Mouse (Mus musculus): ENCODE measurements around the gene Filip1.
A peak's percentile ranks its signal among the peaks of the same experiment; 100 is the strongest.

Gene Filip1

DNA sequence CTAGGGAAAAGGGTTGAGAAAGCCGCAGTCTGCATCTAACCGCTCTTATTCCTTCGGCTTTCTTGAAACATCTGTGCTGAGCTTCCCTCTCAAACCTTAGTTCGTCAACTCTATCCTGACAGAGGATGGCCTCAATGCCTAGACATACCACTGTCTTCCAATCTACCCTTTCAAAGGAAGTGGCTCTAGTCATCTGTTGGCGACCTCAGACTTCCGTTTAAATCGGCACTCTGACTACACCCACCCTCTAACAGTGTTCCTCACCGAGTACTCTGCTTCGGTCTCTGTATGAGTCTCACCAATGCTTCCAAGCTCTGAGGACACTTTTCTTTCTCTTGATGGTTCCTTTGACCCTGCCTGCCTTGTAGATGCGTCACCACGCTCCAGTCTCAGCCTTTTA is 196.6 kb downstream of the Filip1 start:
- peak; percentile 23 for DNase-seq

GRCm38 (mm10) chr9:79814592-79814991 is 198.1 kb downstream of the Filip1 start:
- DNase-seq: no peak

DNA sequence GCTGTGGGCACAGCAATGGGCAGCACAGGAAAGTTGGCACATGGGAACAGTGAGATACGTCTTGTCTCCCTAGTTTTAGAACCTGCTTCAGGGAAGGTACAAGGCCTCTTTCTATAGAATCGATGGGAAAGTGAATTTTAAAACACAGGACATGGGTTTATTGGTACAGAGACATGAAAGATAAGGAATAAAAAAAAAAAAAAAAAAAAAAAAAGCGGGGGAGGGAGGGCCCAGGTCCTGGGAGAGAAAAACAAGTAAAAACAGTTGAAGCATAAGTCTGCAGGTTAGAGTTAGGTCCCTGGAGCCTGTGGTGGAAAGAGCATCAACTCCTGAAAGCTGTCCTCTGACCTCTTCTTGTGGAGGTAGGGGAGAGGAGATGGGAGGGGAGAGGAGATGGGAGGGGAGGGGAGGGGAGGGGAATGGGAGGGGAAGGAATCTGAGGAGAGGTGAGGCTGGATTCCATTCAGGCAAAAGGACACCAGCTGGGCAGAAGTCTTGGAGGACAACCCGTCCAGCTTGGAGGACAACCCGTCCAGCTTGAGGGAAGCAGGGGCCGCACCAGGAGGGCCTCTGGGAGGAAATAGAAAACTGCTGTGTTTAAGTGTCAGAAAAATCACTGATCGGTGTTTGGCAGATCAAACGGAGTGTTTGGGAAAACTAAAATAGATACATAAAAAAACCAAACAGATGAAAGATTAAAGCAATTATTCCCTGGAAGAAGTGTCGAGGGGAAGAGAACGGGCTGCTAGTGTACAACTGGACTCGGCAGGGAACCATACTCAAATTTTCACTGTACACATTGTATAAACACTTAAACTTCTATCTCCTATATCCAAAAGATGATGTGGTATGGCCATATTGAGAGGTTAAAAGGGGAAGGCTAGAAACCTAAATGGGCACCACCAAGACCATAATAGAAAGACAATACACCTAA is 201.4 kb downstream of the Filip1 start:
- DNase-seq: no peak

DNA sequence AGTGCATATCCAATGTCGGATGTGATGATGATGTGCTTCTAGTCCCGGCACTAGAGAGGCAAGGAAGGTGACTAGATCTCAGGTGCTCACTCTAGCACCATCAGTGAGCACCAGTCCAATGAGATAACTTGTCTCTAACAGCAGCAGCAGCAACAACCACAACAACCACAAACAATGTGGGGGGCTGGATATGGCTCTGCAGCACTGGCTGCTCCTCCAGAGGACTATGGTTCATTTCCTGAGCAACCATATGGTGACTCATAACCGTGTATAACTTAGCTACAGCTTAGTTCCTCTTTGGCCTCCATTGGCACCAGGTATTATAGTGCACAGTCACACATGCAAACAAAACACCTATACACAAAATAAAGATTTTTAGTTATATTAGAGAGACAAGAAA is 202.1 kb downstream of the Filip1 start:
- no peak for DNase-seq

DNA sequence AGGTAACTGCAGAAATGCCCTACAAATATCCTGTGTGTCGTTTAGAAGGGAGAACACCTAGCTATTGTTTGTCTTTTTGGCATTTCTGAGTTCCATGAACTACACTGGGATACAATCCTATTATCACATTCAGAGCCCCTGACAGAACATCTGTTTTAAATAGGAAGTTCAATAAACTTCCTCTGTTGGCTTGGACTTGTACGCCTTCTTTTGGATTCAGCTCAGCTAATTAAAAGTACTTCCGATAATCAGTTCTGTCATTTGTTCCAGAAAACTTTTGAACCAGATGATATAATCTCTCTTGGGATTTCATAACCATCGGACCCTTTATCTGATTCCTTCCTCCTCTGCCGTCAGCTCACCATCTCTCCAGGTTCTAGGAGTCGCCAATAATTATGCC is 203.2 kb downstream of the Filip1 start:
- DNase-seq: no peak

- DNase-seq: no peak
These were observed 205.5 kb downstream of the Filip1 start for GRCm38 (mm10) chr9:79807178-79807577.

DNA sequence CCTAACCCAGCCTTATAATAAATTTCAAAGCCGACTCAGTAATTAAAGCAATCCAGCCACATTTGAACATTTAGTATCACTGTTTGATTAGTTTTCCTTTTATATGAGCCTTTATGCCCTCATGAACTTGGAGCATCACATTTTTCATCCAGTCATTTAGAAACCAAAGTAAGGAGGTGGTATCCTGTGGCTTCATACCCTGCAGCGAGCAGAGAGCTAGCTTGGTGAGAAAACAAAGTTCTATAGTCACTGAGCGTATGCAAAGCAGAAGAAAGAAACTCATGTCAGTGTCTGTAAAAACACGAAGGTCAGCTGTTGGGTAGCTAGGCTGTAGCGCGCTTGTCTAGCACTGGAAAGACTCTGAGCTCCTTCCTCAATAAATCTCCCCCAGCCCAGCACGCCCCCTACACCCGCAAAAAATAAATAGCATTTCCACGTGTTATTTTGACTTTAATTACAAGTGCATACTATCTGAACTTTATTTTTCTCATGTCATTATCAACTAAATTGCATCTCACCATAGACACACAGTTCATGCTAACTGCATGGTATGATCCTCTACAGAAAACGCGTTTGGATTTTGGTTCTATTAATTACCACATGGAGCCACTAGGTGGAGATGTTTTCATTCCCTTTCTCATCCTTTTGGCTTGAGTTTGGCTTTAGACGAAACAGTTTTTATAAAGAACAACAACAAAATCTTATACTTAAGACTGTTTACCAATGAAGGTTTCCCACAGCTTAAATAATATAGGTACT is 206.2 kb downstream of the Filip1 start:
- no peak for DNase-seq

DNA sequence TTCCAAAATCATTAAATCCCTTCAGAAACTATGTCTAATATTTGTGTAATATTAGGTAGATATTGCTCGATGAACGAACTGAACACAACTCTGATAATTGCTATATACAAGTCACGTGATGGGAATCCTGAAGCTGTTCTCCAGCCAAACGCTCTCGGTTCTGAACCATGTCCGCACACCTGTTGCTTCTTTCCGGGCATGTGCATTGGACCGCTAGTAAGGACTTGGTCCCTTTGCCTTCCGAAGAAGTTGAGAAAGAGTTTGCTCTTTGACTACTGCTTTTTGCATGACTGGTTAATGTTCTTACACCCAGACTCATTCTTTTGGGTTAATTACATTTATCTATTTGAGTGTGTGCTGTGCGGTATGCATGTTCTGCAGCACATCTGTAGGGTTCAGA is 207.2 kb downstream of the Filip1 start:
- DNase-seq: no peak

GRCm38 (mm10) chr9:79796461-79797135 is 216.1 kb downstream of the Filip1 start:
- no peak for DNase-seq

GRCm38 (mm10) chr9:79795076-79795475 is 217.6 kb downstream of the Filip1 start:
- DNase-seq: no peak

DNA sequence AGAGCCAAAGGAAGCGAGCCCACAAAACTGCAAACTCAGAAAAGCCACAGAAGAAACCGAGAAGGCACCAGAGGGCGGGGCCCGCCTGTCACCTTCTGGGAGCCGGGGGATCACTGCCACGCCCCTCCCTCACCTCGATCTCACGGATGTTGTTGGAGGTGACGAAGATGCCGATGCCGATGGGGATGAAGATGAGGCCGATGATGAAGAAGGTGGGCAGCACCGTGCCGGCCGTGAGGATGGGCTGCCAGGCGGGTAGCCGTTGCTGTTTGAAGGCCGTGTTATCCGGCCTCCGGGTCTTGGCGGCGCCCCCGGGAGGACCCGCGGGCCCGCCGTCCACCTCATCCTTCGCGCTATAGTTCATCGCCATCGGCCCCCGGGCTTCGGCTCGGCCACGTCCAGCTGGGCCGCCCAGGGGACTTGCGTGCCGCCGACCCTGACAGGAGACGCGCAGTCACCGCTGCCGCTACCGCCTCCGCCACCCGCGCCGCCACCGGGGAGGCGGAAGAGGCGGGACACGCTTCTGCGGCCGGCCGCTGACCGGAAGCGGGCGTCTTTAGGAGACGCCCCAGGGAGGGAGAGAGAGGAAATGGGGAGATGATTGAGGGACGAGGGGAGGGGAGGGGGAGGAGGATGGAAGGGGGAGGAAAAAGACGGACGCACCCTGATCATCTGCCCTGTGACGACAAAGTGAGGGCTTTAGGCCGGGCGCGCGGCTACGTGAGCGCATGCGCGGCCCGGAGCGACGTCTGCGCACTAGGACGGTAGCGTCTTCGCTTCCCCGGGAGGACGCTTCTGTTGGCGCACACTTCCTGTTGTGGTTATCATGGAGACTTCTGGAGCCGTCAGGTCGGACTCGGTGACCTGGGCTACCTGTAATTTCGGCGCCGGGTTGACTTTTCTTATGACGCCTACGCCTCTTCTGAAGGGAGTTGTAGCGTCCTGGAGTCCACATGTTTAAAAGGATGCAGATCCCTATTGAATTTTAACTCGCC is 219.5 kb downstream of the Filip1 start, which contains the start of gene Tmem30a:
Gene Tmem30a (minus strand): TSS at position 667 of the 995 bp plus-strand sequence.
- DNase-seq: peak; percentile 92

- no peak for DNase-seq
These were observed 226.9 kb downstream of the Filip1 start for GRCm38 (mm10) chr9:79785794-79786085.

DNA sequence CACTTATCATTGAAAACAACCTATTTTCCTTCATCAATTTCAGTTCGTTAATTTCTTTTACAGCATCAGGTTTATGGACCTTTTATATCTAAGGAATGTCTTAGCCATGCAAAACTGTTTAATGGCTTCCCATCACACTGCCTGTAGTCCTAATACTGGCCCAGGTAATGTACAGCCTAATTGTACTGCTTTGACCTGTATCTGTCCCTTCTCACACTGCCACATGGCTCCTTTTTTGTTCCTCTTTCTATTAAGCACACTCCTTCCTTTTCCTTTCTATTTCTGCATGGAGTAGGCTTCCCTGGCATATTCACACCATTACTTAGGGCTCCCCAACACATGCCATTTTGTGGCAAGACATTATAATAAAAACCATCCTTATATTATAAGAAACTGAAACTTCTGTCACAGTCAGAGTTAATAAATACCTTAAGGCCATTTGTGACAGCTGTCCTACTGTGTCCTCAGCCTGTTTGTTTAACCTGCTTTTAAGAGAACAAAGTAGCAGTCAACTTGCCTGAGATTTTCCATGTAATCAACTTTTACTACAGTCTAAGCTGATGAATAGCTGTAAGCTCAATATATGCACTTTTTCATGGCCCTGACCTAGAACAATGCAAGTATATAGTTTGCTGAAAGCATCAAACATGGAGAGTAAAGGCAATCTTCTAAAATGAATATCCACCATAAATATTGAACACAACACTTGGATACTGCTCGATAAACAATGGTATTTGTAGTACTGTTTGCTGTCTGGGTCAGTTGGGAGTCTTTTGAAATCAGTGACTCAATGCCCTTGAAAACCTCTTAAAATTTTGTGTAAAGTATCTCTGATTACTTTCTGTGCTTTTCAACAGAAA is 227.5 kb downstream of the Filip1 start:
- DNase-seq: no peak

DNA sequence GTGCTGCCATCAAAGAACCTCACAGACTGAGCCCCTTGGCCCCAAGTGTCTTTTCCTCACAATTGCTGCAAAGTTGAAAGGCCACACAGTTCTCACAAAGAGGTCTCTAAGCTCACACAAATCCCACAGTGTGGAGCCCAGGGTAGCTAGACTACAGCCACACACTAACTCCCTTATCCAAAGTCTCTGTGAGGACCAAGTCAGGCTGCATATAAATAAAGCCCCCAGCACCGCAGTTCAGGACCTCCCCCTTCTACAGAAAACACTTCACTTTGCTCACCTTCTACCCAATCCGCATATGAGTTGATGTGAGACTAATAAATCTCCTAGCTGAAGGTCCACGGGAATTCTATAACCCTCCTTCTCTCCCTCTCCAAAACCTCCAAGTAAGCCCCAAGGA is 228.2 kb downstream of the Filip1 start:
- DNase-seq: no peak

DNA sequence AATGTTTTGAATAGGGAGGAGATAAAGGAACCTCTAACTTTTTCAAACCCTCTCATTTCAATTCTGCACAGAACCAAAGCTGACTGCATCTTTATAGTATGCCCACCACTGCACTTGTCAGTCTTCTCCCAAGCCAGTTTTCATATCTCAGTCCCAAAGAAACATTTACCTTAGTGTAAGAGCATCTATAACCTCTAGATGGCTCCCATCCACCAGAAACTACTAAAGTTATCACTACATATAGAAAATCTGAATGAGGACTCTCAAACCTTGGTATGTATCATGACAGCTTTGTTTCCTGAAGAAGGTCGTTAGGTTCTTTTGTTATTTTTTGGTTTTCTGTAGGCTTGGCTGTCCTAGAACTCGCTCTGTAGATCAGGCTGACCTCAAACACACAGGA is 233.3 kb downstream of the Filip1 start:
- no peak for DNase-seq

DNA sequence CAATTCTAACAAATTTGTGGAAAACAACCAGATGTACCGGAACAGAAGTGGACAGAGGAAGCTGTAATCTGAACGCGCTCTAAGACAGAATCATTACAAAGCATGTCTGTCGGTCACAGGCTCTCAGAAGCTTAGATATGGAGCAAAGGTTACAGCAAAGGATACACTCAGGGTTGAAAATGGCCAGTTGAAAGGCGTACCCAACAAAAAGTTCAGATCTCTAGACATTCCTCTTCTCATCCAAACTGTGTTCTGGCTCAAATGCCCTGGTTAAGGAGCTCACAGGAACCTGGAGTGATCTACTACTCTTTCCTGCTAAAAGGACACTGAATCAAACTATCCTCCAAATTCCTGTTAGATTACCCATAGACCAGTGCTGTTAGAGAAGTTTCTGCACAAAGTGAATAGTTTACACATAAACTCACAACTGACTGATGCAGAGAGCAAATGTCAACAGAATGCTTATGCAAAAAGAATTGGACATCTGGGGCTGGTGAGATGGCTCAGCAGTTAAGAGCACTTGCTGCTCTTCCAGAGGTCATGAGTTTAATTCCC is 245.6 kb downstream of the Filip1 start:
- DNase-seq: no peak

DNA sequence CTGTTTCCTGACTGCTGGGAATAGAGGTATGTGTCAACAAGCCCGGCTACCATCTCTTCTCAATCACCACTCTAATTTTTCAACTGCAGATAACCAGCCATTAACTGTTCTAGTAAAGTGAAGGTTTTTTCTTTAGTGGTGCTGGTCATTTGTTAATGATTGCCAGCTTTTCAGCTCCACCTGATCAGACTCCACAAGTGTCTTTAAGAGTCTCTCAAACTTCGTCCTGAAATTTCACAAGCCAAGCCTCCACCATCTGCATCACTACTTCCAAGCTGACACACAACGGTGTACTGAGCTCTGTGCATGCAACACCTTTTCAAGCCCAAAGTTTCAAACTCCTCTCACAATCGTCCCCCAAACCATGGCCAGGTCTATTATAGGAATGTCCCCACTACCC is 247.3 kb downstream of the Filip1 start:
- DNase-seq: no peak

All from thymus, postnatal 4 days (tissue).